Mouse (Mus musculus): Measurements from ENCODE around the gene Vbp1. TPM values are rescaled to one million over a fixed set of nuclear protein-coding genes. Genes with fewer than 3 reads are reported as not detected.
"Not testable (repeated sequence)": the region's sequence is repeated elsewhere in the genome, so short reads cannot be mapped to it uniquely, and the experiment has no call there.

Vbp1 gene
- 10 to 100 TPM; 63.6 to 64.8 TPM for total RNA-seq (2021)
- long read RNA-seq, experiment 1, transcript Vbp1-201 (6 exons, 1,595 nt): major isoform, 55 of 75 reads
- long read RNA-seq, experiment 1, partial matches to known transcripts: 1 of 75 reads
- long read RNA-seq, experiment 1, other reads (novel, unspliced or antisense): 19 of 75 reads
- long read RNA-seq, experiment 2, transcript Vbp1-201 (6 exons, 1,595 nt): major isoform, 37 of 53 reads
- long read RNA-seq, experiment 2, partial matches to known transcripts: 1 of 53 reads
- long read RNA-seq, experiment 2, other reads (novel, unspliced or antisense): 15 of 53 reads

- H3K27ac ChIP-seq: peak within 1 kb of the TSS; percentile 87
- intact Hi-C loops (cut with DNase I): loop anchor here (5.0 kb wide), 1 partner anchor 97 kb away; the partner anchor contains the start of genes Brcc3, Cmc4 and Mtcp1
- DNase-seq (ENCODE audit: extremely low spot score in 1 of 2, low spot score in 2 of 2): peak; percentile 72 to 82
- TF ChIP-seq CTCF (IDR thresholded peaks at IDR 0.05): no peak; the same call in 1 of the 2 replicates
- peak within 1 kb of the TSS; percentile 59 for H3K4me3 ChIP-seq
Observed at GRCm38 (mm10) chrX:75514179-75514972, at the start of gene Vbp1. Gene Vbp1, plus strand, starts transcription at chrX:75514299.

DNA sequence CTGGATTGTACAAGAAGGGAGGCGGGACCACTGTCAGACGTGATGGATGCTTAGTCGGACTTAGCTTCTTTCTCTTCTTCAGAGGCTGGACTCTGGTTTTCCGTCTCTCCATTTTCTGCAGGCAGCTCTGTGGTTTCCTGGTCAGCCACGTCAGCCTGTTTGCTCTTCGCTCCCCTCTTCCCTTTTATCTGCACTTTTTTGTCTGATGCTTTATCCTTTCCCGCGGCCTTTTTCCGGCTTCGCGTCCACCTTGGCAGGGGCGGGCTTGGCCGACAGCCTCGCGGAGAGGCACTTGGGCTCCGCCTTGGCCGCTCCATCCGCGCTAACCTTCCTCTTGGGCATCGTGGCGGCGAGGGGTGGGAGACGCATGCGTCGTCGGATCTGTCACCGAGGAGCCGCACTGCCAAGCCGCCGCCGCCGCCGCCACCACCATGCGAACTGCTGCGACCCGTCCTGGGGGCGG, 38.9 kb upstream of the Vbp1 start:
- DNase-seq (ENCODE audit: extremely low spot score in 1 of 2, low spot score in 2 of 2): peak; percentile 51 to 70
- intact Hi-C loops (cut with DNase I): loop anchor here (10.0 kb wide), 1 partner anchor 200 kb away; no protein-coding TSS in a partner anchor
- not testable (repeated sequence) for H3K27ac ChIP-seq
- peak overlapping the region; percentile 46 for H3K4me3 ChIP-seq

- intact Hi-C loops (cut with DNase I): no loop called here
- no peak overlapping the region for H3K4me3 ChIP-seq
- H3K27ac ChIP-seq: no peak overlapping the region
- DNase-seq (ENCODE audit: extremely low spot score in 1 of 2, low spot score in 2 of 2): no peak
- no peak for TF ChIP-seq CTCF (IDR thresholded peaks at IDR 0.05)
Observed at GRCm38 (mm10) chrX:75489886-75490285, 24.2 kb upstream of the Vbp1 start.

DNA sequence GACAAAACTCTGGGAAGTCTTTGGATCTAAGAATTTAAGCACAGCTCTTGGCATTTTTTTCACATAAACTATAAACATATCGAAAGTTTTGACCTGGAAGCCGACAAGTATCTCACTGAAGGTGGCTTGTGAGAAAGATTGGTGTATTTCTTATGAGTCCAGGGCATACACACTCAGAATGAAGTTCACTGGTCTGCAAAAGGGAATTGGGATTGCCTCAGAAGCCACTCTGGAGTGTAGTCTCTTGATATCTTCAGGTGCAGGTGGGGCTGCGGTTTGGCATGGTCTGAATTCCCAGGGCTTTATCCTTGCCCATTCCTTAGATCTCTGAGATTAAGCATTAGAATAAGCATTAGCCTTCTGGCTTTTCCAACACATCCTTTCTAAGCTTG, 316 bp upstream of the Vbp1 start:
- H3K4me3 ChIP-seq: no peak overlapping the region
- intact Hi-C loops (cut with DNase I): loop anchor here (5.0 kb wide), 1 partner anchor 96 kb away; the partner anchor contains the start of genes Brcc3, Cmc4 and Mtcp1
- no peak for DNase-seq (ENCODE audit: extremely low spot score in 1 of 2, low spot score in 2 of 2)
- no peak overlapping the region for H3K27ac ChIP-seq
- TF ChIP-seq CTCF (IDR thresholded peaks at IDR 0.05): no peak

DNA sequence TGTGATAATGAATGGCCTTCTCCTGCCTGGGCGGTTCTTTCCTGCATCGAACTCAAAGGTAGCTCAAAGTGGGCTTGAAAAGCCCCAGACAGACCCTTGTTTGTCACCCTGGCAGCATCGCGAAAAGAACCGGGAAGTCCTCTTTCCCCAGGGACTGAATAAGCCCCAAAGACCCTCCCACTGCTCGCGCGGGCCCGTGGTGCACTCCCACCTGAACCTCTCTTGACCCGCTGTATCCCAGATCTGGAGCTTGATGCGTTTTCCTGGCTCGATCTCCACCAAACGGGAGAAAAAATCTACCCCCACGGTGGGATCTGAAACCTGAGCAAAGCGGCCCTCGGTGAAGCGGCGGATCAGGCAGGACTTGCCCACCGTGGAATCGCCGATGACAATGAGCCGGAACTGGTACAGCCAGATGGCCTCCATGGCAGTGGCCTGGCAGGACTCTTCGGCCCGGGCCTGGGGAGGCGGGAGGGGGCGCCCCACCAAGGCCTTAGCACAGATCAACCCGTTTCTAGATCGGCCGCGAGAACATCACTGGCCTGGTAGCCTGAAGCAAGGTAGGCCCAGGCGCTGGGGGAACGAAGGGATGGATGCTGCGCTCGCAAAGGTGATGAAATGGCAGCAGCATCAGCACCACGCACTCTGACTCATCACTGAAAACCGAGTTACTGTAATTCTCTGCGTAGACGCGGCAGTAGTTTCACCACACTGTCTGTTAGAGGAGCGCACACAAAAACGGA, 63.7 kb downstream of the Vbp1 start, which contains the start of gene Rab39b:
Rab39b (minus strand) TSS at position 650 of the 743 bp plus-strand sequence.
- DNase-seq (ENCODE audit: extremely low spot score in 1 of 2, low spot score in 2 of 2): peak; percentile 59 to 63
- intact Hi-C loops (cut with DNase I): loop anchor here (5.0 kb wide), 1 partner anchor 95 kb away; no protein-coding TSS in a partner anchor
- peak within 1 kb of the TSS; percentile 49 for H3K4me3 ChIP-seq
- peak within 1 kb of the TSS; percentile 87 for H3K27ac ChIP-seq
- no peak for TF ChIP-seq CTCF (IDR thresholded peaks at IDR 0.05)

DNA sequence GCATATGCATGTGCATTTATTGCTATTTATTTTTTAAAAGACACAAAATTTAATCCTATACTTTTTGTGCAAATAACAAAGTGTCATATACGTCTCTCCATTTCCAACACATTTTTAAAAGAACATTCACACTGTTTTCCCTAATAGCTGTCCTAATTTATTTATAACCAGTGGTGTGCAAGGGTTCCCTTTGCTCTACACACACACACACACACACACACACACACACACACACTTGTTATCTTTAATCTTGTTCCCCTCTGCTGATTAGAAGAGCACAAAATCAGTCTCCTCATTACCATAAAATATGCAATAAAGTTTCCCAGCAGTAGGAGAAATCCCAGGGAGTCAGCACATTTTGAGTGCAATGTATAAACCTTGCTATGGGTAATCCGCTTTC, 64.4 kb downstream of the Vbp1 start:
- Histone ChIP-seq H3K27ac (no peak overlapping the region), H3K4me3 (no peak overlapping the region)
- TF ChIP-seq CTCF (IDR thresholded peaks at IDR 0.05): no peak
- intact Hi-C loops (cut with DNase I): loop anchor here (5.0 kb wide), 1 partner anchor 94 kb away; no protein-coding TSS in a partner anchor
- DNase-seq (ENCODE audit: extremely low spot score in 1 of 2, low spot score in 2 of 2): no peak

Other genes starting within 250 kb of the Vbp1 start
- 10 to 100 TPM; 51.6 to 51.8 TPM for gene Fundc2, start 131.9 kb upstream of the Vbp1 start, total RNA-seq (2021)
- gene F8, start 131.7 kb upstream of the Vbp1 start, total RNA-seq (2021): 1 to 10 TPM; 3.6 TPM
- gene Cmc4, start 97.7 kb upstream of the Vbp1 start, total RNA-seq (2021): 10 to 100 TPM; 14.1 to 14.4 TPM
- 10 to 100 TPM in 1 of 2 experiments, 1 to 10 TPM in 1; 9.2 to 10.5 TPM for gene Mtcp1, start 97.7 kb upstream of the Vbp1 start, total RNA-seq (2021)
- 10 to 100 TPM; 30.9 to 37.1 TPM for gene Brcc3, start 97.7 kb upstream of the Vbp1 start, total RNA-seq (2021)
- 10 to 100 TPM; 37.6 to 38.8 TPM for gene Rab39b, start 63.9 kb downstream of the Vbp1 start, total RNA-seq (2021)